Mouse (Mus musculus): ENCODE data around the gene Slc35g3.
"Not testable (repeated sequence)": the region's sequence is repeated elsewhere in the genome, so short reads cannot be mapped to it uniquely, and the experiment has no call there.

The Slc35g3 gene

GRCm38 (mm10) chr11:69752686-69753085 is 9.1 kb downstream of the Slc35g3 start:
- DNase-seq: no peak

- DNase-seq: no peak
These were observed 10.1 kb downstream of the Slc35g3 start for GRCm38 (mm10) chr11:69751635-69752034.

GRCm38 (mm10) chr11:69731408-69731807 is 30.4 kb downstream of the Slc35g3 start:
- not testable (repeated sequence) for DNase-seq

GRCm38 (mm10) chr11:69729063-69729462 is 32.7 kb downstream of the Slc35g3 start:
- DNase-seq: peak; percentile 17

GRCm38 (mm10) chr11:69725951-69726350 is 35.8 kb downstream of the Slc35g3 start:
- no peak for DNase-seq

GRCm38 (mm10) chr11:69723074-69723473 is 38.7 kb downstream of the Slc35g3 start:
- no peak for DNase-seq

GRCm38 (mm10) chr11:69720852-69721251 is 40.9 kb downstream of the Slc35g3 start:
- no peak for DNase-seq

GRCm38 (mm10) chr11:69719423-69719822 is 42.3 kb downstream of the Slc35g3 start:
- DNase-seq: no peak

- no peak for DNase-seq
These were observed 43.1 kb downstream of the Slc35g3 start for GRCm38 (mm10) chr11:69718661-69719060.

- no peak for DNase-seq
These were observed 44.8 kb downstream of the Slc35g3 start for GRCm38 (mm10) chr11:69716953-69717352.

- no peak for DNase-seq
These were observed 45.8 kb downstream of the Slc35g3 start for GRCm38 (mm10) chr11:69715929-69716328.

GRCm38 (mm10) chr11:69715482-69715881 is 46.3 kb downstream of the Slc35g3 start:
- no peak for DNase-seq

- DNase-seq: no peak
These were observed 47.0 kb downstream of the Slc35g3 start for GRCm38 (mm10) chr11:69714636-69715329.

GRCm38 (mm10) chr11:69712954-69713672 is 48.7 kb downstream of the Slc35g3 start:
- no peak for DNase-seq

- DNase-seq: no peak
These were observed 50.7 kb downstream of the Slc35g3 start for GRCm38 (mm10) chr11:69711082-69711481.

- no peak for DNase-seq
These were observed 51.3 kb downstream of the Slc35g3 start for GRCm38 (mm10) chr11:69710470-69710869.
